Mouse (Mus musculus) olfactory bulb, adult 2 months (tissue): ENCODE measurements around the gene Ankrd39. TPM values are rescaled to one million over a fixed set of nuclear protein-coding genes. Genes with fewer than 3 reads are reported as not detected.
A peak's percentile ranks its signal among the peaks of the same experiment; 100 is the strongest.

Experiments used
- H3K27ac ChIP-seq: fragments of 200-500 bp; 2 replicates; pipeline ENCODE4 v1.5.1; 2012; ENCODE audit warnings: low read depth, low read length; ENCODE audit not compliant: insufficient read depth
- H3K4me1 ChIP-seq: fragments of 200-500 bp; 2 replicates; pipeline ENCODE4 v1.6.1; 2012; ENCODE audit warnings: low read length; ENCODE audit not compliant: control insufficient read depth, insufficient read depth
- H3K4me3 ChIP-seq: fragments of 200-500 bp; 2 replicates; pipeline ENCODE4 v1.5.1; 2012; ENCODE audit warnings: mild to moderate bottlenecking, low read depth, low read length, moderate library complexity; ENCODE audit not compliant: insufficient read depth
- CTCF ChIP-seq: fragments of 200-500 bp; IDR thresholded peaks from 2 replicates; pipeline ENCODE4 v1.5.1; 2012; ENCODE audit warnings: low read depth, mild to moderate bottlenecking, low read length, moderate library complexity; ENCODE audit not compliant: insufficient read depth
- POLR2A ChIP-seq: fragments of 200-500 bp; IDR thresholded peaks from 2 replicates; pipeline ENCODE4 v1.6.1; 2012; ENCODE audit warnings: mild to moderate bottlenecking, low read depth, low read length, moderate library complexity; ENCODE audit not compliant: insufficient read depth
- WGBS: fragments of 180-500 bp; shearing (Covaris S2); methylation state at CpG from one replicate; pipeline ENCODE4 v1.1.7; 2018; 5-methylcytosine and 5-hydroxymethylcytosine counted together
- polyA plus RNA-seq: library from polyadenylated mRNA; stranded (reverse); fragments of >200 nt; gene quantifications from 2 replicates; pipeline ENCODE4 v1.2.4, GENCODE M21; 2012; ENCODE audit warnings: low replicate concordance; ENCODE audit not compliant: missing spikeins, insufficient read depth, insufficient read length

Gene Ankrd39
- polyA plus RNA-seq, 1 experiment: not detected

GRCm38 (mm10) chr1:36513718-36514117 is 33.5 kb downstream of the Ankrd39 start:
- no peak for TF ChIP-seq POLR2A
- no peak for TF ChIP-seq CTCF
- no peak overlapping the region for H3K4me3 ChIP-seq
- H3K4me1 ChIP-seq: peaks cover 27% of the 10 kb centered on the region
- WGBS: 32% methylated on average over 2 of the region's 2 CpGs
- no peak overlapping the region for H3K27ac ChIP-seq

- TF ChIP-seq CTCF: no peak
- TF ChIP-seq POLR2A: no peak
- H3K27ac ChIP-seq: no peak overlapping the region
- H3K4me3 ChIP-seq: no peak overlapping the region
- peaks cover 23% of the 10 kb centered on the region for H3K4me1 ChIP-seq
- whole genome bisulfite sequencing: 6% methylated on average over 1 of the region's 1 CpGs
Measured at GRCm38 (mm10) chr1:36513310-36513709, 33.9 kb downstream of the Ankrd39 start.

- no peak for TF ChIP-seq POLR2A
- Histone ChIP-seq H3K27ac (no peak overlapping the region), H3K4me1 (peaks cover 20% of the 10 kb centered on the region), H3K4me3 (peak overlapping the region; percentile 78)
- WGBS: 3% methylated on average over 16 of the region's 16 CpGs
Measured at GRCm38 (mm10) chr1:36512966-36513280, 34.3 kb downstream of the Ankrd39 start.

GRCm38 (mm10) chr1:36512089-36512965 is 34.9 kb downstream of the Ankrd39 start:
- 19% methylated on average over 126 of the region's 126 CpGs for WGBS
- peaks cover 20% of the 10 kb centered on the region for H3K4me1 ChIP-seq
- H3K27ac ChIP-seq: peak overlapping the region; percentile 59
- no peak for TF ChIP-seq POLR2A
- no peak for TF ChIP-seq CTCF
- H3K4me3 ChIP-seq: peak overlapping the region; percentile 78

GRCm38 (mm10) chr1:36511289-36512021 is 35.8 kb downstream of the Ankrd39 start, which contains the start of gene Cnnm3:
TSS of gene Cnnm3 (plus strand) at chr1:36511867.
- Histone ChIP-seq H3K4me1 (peaks cover 16% of the 10 kb centered on the region), H3K27ac (peak within 1 kb of the TSS; percentile 59), H3K4me3 (peak within 1 kb of the TSS; percentile 78)
- WGBS: 2% methylated on average over 51 of the region's 51 CpGs
- TF ChIP-seq POLR2A: peak; percentile 83
- peak; percentile 36; the same call in 1 of the 2 replicates for TF ChIP-seq CTCF

GRCm38 (mm10) chr1:36508238-36508637 is 39.0 kb downstream of the Ankrd39 start:
- no peak overlapping the region for H3K27ac ChIP-seq
- 83% methylated on average over 5 of the region's 5 CpGs for WGBS
- no peaks in the 10 kb centered on the region for H3K4me1 ChIP-seq
- no peak overlapping the region for H3K4me3 ChIP-seq
- TF ChIP-seq CTCF: no peak
- TF ChIP-seq POLR2A: no peak

- H3K27ac ChIP-seq: no peak overlapping the region
- no peak overlapping the region for H3K4me3 ChIP-seq
- no peaks in the 10 kb centered on the region for H3K4me1 ChIP-seq
- TF ChIP-seq POLR2A (no peak), CTCF (no peak)
- WGBS: 4% methylated on average over 3 of the region's 3 CpGs
Measured at GRCm38 (mm10) chr1:36501261-36501660, 46.0 kb downstream of the Ankrd39 start.

GRCm38 (mm10) chr1:36497312-36497711 is 49.9 kb downstream of the Ankrd39 start:
- no peak overlapping the region for H3K4me3 ChIP-seq
- 72% methylated on average over 2 of the region's 2 CpGs for WGBS

GRCm38 (mm10) chr1:36496719-36497118 is 50.5 kb downstream of the Ankrd39 start:
- WGBS: 61% methylated on average over 2 of the region's 2 CpGs
- Histone ChIP-seq H3K4me1 (peaks cover 7% of the 10 kb centered on the region), H3K27ac (no peak overlapping the region), H3K4me3 (no peak overlapping the region)
- no peak for TF ChIP-seq CTCF
- TF ChIP-seq POLR2A: no peak

More at GRCm38 (mm10) chr1:36497312-36497711, 49.9 kb downstream of the Ankrd39 start:
- no peak for TF ChIP-seq POLR2A
- no peak for TF ChIP-seq CTCF
- Histone ChIP-seq H3K4me1 (peaks cover 4% of the 10 kb centered on the region), H3K27ac (no peak overlapping the region)
